Mouse (Mus musculus) adrenal gland, adult 18-20 months (tissue): ENCODE results near the gene Rreb1. TPM values are rescaled to one million over a fixed set of nuclear protein-coding genes. Genes with fewer than 3 reads are reported as not detected.

Source experiments
- DNase-seq, 2 experiments: peaks; one replicate each; pipeline ENCODE4 v3.0.0; 2021 to 2022; ENCODE audit warnings: low spot score in 2 of 2
- total RNA-seq, 2 experiments: library from RNA; stranded (reverse); gene quantifications; 1 replicate in 1 of 2; 2 replicates in 1 of 2; pipeline ENCODE4 v1.2.3; 2021

Gene Rreb1
- total RNA-seq, 2 experiments from 2014 or later: 41.1 to 48.4 TPM

GRCm38 (mm10) chr13:37778594-37779231, 513 bp downstream of the Rreb1 start:
- DNase-seq: peak; percentile 34 to 35

- DNase-seq: no peak
Observed at GRCm38 (mm10) chr13:37779251-37779667, 1.1 kb downstream of the Rreb1 start.

- DNase-seq: no peak
Observed at GRCm38 (mm10) chr13:37781557-37781956, 3.4 kb downstream of the Rreb1 start.

GRCm38 (mm10) chr13:37782144-37782543, 3.9 kb downstream of the Rreb1 start:
- no peak for DNase-seq

GRCm38 (mm10) chr13:37783676-37784075, 5.5 kb downstream of the Rreb1 start:
- DNase-seq: no peak

GRCm38 (mm10) chr13:37784226-37784625, 6.0 kb downstream of the Rreb1 start:
- no peak for DNase-seq

- DNase-seq: no peak
Observed at GRCm38 (mm10) chr13:37792739-37793336, 14.6 kb downstream of the Rreb1 start.

GRCm38 (mm10) chr13:37798811-37799210, 20.6 kb downstream of the Rreb1 start:
- DNase-seq: no peak

- no peak for DNase-seq
Observed at GRCm38 (mm10) chr13:37799413-37799812, 21.2 kb downstream of the Rreb1 start.

- DNase-seq: no peak
Observed at GRCm38 (mm10) chr13:37801101-37802075, 23.2 kb downstream of the Rreb1 start.

- DNase-seq: no peak
Observed at GRCm38 (mm10) chr13:37802246-37803003, 24.2 kb downstream of the Rreb1 start.

GRCm38 (mm10) chr13:37803244-37803643, 25.0 kb downstream of the Rreb1 start:
- no peak for DNase-seq

GRCm38 (mm10) chr13:37804023-37804422, 25.8 kb downstream of the Rreb1 start:
- DNase-seq: no peak

- DNase-seq: no peak
Observed at GRCm38 (mm10) chr13:37815001-37815400, 36.8 kb downstream of the Rreb1 start.

- DNase-seq: no peak
Observed at GRCm38 (mm10) chr13:37816736-37817135, 38.5 kb downstream of the Rreb1 start.

GRCm38 (mm10) chr13:37821413-37821812, 43.2 kb downstream of the Rreb1 start:
- no peak for DNase-seq

- no peak for DNase-seq
Observed at GRCm38 (mm10) chr13:37824331-37824920, 46.2 kb downstream of the Rreb1 start.

- peak; percentile 27 to 33 for DNase-seq
Observed at GRCm38 (mm10) chr13:37824956-37825645, 46.9 kb downstream of the Rreb1 start.

- peak; percentile 63 to 65 for DNase-seq
Observed at GRCm38 (mm10) chr13:37825646-37826280, 47.6 kb downstream of the Rreb1 start.
